Mouse (Mus musculus): ENCODE data around the gene Pcmt1.

The Pcmt1 gene

GRCm38 (mm10) chr10:7680731-7681301 is at the start of gene Pcmt1, which contains the start of gene Lats1:
Gene Pcmt1 (minus strand): TSS chr10:7681136.
Gene Lats1 (plus strand): TSS chr10:7681214.
- DNase-seq: peak; percentile 77 to 78

- no peak for DNase-seq
These were observed 46.1 kb upstream of the Pcmt1 start for GRCm38 (mm10) chr10:7727011-7727410.

GRCm38 (mm10) chr10:7726501-7726812 is 45.5 kb upstream of the Pcmt1 start:
- no peak for DNase-seq

GRCm38 (mm10) chr10:7725751-7726500 is 45.0 kb upstream of the Pcmt1 start, which contains the start of gene Katna1:
Gene Katna1 (plus strand): TSS chr10:7726000.
- peak; percentile 87 to 90 for DNase-seq

DNA sequence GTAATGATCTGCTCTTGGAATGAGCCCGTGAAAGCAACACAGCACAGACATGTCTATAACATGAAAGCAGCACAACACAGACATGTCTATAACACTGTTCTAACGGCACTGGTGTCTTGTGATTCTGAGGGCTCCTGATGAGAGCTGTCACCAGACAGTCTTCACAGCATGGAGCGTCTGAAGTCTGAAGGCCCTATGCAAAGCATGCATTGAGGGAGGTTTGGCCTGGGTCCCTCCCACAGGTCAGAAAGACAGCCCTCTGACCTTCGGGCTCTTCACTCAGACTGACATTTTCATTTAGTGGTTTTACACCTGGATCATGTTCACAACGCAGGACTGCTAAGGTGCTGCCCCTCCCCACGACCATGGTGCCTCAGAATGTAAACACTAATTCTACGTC is 34.1 kb upstream of the Pcmt1 start:
- DNase-seq: no peak

- no peak for DNase-seq
These were observed 31.6 kb upstream of the Pcmt1 start for GRCm38 (mm10) chr10:7712506-7712905.

- DNase-seq: no peak
These were observed 29.2 kb upstream of the Pcmt1 start for GRCm38 (mm10) chr10:7710121-7710520.

DNA sequence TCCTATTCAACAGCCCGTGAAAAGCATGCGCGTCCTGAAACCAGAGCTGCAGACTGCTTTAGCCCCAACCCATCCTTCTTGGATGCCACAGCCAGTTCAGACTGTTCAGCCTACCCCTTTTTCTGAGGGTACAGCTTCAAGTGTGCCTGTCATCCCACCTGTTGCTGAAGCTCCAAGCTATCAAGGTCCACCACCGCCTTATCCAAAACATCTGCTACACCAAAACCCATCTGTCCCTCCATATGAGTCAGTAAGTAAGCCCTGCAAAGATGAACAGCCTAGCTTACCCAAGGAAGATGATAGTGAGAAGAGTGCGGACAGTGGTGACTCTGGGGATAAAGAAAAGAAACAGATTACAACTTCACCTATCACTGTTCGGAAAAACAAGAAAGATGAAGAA is 21.6 kb upstream of the Pcmt1 start:
- DNase-seq: no peak

DNA sequence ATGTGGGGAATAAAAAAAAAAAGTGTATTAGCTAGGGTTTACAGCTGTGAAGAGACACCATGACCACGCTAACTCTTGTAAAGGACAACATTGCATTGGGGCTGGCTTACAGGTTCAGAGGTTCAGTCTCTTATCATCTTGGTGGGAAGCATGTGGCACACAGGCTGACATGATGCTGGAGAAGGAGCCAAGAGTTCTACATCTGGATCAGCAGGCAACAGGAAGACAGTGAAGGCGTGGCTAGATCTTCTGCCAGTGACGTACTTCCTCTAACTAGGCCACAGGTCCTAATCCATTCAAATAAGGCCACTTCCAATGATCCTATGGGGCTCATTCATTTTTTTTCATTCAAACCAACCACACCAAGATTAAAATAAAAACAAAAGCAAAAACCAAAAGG is 19.2 kb upstream of the Pcmt1 start:
- no peak for DNase-seq

GRCm38 (mm10) chr10:7695286-7695685 is 14.3 kb upstream of the Pcmt1 start:
- DNase-seq: no peak

GRCm38 (mm10) chr10:7686902-7687301 is 6.0 kb upstream of the Pcmt1 start:
- DNase-seq: no peak

DNA sequence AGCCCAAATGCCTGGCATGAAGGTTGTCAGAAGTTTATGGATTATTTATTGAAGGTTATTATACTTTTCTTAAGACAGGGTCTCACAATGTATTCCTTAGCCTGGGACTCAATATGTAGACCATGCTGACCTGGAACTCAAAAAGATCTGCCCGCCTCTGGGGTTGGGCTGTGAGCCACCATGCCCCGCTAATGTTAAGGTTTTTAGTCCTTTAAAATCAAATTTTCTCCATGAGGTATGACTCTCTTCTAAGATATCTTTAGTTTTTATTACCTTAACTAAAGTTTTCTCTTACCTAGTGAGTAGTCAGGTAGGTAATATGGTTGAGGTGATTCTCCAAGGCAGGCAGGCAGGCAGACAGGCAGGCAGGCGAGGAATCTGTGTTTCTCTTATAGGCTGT is 1.3 kb upstream of the Pcmt1 start:
- DNase-seq: no peak

DNA sequence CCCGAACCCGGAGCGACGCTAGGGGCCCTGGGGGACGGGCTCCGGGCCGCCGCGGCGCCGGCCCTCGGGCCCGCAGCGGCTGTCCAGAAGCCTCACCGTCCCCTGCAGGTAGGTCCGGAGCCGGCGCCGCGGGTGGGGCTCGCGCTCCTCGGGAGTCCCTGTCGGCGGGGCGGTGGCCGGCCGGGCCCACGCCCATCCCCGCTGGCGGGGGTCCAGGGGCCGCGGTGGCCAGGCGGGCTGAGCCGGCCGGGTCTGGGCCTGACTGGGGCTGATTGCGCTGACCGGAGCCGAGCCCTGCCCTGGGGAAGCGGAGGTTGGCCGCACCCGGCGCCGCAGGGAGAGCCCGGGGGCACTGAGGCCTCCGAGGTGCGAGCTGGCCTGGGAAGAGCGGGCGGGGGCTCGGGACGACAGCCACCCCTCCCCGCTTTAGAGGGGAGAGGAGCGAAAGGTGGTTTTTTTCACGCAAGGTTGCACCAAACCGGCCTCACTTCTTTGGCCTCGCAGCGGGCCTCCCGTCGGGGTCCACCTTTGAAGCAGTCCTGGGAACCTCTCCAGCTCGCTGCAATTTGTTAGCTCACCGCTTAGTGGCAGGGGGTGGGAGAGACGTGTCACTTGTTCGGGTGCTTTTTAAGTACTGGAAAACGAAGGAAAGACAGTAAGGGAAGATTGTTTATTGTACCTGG is 548 bp upstream of the Pcmt1 start:
- peak; percentile 38 to 59 for DNase-seq

GRCm38 (mm10) chr10:7673673-7674072 is 7.3 kb downstream of the Pcmt1 start:
- no peak for DNase-seq

DNA sequence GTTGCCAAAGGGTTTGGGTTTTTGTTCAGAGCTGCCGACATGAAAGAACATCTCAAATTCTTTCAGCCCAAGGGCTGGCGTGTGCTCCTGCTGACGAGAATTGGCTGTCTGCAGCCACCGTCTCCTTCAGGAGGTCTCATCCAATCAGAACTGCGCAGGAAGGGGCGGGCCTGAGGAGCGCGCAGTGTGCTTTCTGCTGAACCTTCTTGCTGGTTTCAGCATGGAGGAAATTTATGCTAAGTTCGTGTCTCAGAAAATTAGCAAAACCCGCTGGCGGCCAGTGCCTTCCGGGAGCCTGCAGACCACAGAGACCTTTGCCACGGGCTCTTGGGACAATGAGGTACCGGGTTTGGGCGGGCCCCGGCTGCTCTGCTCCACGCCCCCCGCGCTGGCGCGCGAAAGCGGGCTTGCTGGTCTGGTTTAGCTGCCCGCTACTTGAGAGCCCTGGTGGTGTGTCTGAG is 13.6 kb downstream of the Pcmt1 start, which contains the start of gene Nup43:
Gene Nup43, plus strand, starts transcription at position 162 of the 461 bp plus-strand sequence.
- peak; percentile 76 to 84 for DNase-seq

DNA sequence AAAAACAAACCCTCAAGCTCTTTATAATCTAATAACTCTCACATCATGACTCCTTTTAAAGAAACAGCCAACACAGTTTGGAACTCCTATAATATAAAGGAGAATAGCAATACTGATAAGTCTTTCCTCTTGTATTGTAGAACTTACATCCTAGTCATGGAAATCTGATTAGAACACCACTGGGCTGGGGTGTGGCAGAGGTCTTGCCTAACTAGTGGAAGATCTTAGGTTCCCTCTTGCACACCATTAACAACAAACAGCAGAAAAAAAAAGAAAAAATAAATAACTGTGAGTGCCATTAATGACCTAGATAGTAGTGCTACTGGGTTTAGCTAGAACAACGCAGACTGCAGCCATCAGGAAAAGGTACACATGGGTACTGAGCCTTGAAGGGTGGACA is 16.0 kb downstream of the Pcmt1 start:
- no peak for DNase-seq

DNA sequence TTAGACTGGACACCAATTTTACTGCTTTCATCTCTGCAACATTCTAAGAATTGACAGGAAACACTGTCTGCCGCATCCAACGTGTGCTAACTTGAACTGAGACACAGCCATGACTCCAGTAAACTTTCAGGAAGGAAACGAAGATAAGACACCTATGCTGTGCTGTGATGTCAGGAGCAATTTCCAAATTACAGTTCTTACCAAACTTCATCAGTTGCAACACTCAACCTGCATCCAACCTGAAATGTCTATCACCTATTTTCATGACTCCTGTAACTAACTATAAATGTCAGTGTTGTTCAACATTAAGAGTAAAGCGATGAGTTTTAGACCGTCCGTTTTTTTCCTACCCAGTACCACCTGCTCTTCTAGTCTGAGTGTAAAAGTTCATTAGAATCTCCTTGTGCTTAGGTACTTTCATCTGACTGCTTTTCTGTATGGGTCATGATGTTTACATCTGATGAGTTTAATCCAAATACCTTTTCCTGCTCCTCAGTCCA is 16.9 kb downstream of the Pcmt1 start:
- DNase-seq: no peak

DNA sequence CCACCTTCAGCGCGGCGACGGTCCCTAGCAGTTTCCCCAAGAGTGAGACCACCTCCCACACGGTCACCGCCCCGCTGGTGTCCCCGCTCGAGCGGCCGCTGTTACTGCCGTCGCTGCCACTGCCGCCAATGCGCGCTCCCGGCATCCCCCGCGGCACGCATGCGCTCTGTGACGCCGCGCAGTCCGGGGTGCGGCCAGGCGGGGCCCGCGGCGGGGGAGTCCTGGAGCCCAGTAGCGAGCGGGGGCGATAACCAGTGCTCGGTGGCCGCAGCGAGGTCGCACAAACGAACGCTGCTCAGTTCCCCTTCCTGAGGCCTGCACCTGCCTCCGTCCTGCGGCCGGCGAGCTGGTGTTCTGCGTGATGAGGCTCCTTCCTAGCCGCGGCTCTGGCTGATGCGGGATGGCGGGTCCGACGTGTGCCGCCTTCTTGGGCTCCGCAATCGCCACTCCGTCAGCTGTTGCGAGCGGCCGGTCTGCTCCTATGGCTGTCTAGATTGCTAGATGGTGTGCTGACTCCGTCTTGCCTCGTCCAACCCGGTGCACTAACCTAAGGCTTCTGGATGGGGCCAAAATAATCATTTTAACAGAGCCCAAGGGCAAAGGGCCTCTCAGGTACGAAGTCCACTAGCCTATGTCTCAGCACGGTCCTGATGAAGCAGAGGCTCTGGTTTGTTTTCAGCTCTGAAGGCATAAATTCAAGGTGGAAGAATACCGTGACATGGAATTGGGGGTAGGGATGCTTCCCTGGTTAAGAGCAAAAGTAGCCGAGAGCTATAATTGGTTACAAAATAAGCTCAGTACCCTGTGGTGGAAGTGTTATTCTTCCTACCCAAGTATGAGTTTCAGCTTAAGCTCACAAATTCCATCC is 17.5 kb downstream of the Pcmt1 start:
- DNase-seq: peak; percentile 81

GRCm38 (mm10) chr10:7662471-7663141 is 18.3 kb downstream of the Pcmt1 start:
- peak; percentile 56 to 58 for DNase-seq

GRCm38 (mm10) chr10:7651057-7651456 is 29.9 kb downstream of the Pcmt1 start:
- DNase-seq: no peak

DNA sequence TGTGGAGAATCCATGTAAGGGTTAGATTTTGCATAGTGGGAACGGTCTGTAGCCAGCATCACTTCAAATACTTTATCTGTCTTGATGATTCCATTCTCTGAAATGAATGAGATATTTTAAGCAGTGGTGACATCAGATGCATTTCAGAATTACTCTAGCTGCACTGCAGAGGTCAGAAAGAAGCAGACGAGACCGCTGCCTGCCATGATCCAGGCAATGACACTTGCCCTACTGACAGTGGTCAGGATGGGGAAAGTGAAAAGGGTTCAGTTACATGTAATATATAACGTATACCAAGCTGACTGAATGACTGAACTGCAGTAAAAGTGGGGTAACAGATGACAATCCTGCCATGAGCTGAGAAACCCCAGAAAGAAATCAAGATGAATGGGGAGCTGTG is 31.9 kb downstream of the Pcmt1 start:
- DNase-seq: no peak

GRCm38 (mm10) chr10:7645911-7646310 is 35.0 kb downstream of the Pcmt1 start:
- no peak for DNase-seq
